Mouse (Mus musculus) liver, embryonic 14.5 days (tissue): ENCODE results near the gene Ndufs4.

Experiments
- CTCF ChIP-seq: IDR thresholded peaks from 2 replicates; pipeline ENCODE4 v1.5.1; 2016; ENCODE audit warnings: antibody characterized with exemption, low read depth, control low read depth
- EP300 ChIP-seq: IDR thresholded peaks from 2 replicates; pipeline ENCODE4 v1.6.1; 2016; ENCODE audit warnings: antibody characterized with exemption, low read depth

DNA sequence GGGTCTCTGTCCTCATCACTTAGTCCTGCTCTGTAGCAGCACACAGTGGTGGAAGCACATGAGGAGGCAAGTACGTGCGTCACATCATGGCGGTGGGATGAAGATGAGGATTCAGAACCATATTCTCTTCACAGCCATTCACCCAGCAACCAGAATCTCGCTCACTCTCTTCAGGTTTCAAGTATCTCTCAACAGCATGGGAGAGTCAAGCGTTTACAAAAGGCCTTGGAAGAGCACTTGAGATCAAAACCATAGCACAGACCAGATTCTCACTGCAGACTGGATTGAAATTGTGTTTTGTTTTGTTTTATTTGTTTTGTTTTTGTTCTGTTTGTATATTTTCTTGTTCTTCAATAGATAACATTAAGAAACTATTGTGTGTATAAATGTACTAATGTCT lies 110.8 kb downstream of the Ndufs4 start:
- TF ChIP-seq CTCF: no peak
- TF ChIP-seq EP300: no peak
